Mouse (Mus musculus): ENCODE results near the gene Trim24. TPM values are rescaled to one million over a fixed set of nuclear protein-coding genes. Genes with fewer than 3 reads are reported as not detected.
A peak's percentile ranks its signal among the peaks of the same experiment; 100 is the strongest.
"Not testable (repeated sequence)": the region's sequence is repeated elsewhere in the genome, so short reads cannot be mapped to it uniquely, and the experiment has no call there.

Gene Trim24
- polyA plus RNA-seq (2012; rRNA removed) = 59.4 and 77.4 TPM in 2 replicates

DNA sequence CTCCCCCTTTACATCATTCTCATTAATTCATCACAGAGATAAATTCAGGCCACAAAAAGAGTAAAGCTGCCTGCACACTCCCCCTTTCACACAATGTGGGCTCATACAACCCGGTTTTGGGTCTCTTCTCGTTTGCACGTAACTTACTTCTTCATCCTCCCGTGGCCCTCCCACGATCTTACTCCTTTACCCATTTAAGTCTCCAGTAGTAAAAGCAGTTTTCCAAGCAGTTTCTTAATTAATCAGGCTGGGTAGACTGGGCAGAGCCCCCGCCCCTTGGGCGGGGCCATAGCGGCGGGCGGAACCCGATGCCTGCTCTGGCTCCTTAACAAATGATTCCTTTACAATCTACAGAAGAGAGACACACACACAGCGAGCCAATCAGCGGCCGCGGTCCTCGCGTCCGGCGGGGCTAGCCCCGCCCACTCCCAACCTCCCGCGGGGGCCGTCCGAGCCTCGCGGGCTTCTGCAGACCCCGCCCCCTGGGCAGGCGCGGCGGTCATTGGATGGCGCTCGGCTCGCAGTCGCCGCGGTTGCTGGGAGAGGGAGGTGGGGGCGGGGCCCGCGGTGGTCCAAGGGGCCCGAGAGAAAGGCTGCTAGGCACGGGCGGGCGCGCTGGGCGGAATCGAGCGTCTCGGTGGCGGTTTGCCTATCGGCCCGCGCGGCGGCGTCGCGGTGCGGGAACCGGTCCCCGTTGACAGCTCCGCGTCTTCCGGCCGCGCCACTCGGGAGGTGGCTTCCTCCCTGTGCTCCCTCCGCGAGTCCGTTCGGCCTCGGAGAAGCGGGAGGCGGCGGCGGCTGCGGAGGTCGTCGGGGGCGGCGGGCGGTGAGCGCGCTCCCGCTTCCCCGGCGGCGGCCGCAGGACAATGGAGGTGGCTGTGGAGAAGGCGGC is at the start of gene Trim24:
Gene Trim24 (plus strand): TSS at position 567 of the 892 bp plus-strand sequence.
- TF ChIP-seq CTCF (IDR thresholded peaks at IDR 0.05; ENCODE audit: borderline replicate concordance, extremely low read depth, insufficient read depth, insufficient read length) (no peak), POLR2A (IDR thresholded peaks at IDR 0.05; ENCODE audit: borderline replicate concordance, extremely low read depth, insufficient read depth, insufficient read length, poor library complexity, severe bottlenecking) (peak; percentile 99)
- DNase-seq (ENCODE audit: low read depth) = peak; percentile 99

DNA sequence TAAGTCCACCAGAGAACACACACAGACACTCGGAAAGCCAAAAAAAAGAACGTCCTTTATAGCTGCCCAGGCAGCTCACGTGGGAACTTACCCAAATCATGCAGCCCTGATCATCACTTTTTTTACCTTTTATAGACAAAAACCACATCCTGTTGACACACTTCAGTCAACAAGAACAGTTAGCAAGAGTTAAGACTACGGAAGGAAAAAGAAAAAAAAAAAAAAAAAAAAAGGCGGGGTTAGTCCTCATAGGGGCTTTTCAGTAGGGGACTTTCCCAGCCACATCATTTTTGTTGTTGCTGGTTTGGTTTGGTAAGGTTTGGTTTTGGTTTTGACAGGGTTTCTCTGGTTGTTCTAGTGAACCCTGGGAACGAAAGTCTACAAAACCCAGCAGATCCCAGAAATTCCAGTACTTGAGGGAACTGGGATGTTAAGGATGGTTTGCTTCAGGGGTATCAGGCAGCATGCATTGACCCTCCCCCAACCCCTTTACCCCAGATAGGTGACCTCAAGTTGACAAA is 49.0 kb upstream of the Trim24 start:
- TF ChIP-seq CTCF (IDR thresholded peaks at IDR 0.05; ENCODE audit: borderline replicate concordance, extremely low read depth, insufficient read depth, insufficient read length) = no peak
- TF ChIP-seq POLR2A (IDR thresholded peaks at IDR 0.05; ENCODE audit: borderline replicate concordance, extremely low read depth, insufficient read depth, insufficient read length, poor library complexity, severe bottlenecking) = no peak

DNA sequence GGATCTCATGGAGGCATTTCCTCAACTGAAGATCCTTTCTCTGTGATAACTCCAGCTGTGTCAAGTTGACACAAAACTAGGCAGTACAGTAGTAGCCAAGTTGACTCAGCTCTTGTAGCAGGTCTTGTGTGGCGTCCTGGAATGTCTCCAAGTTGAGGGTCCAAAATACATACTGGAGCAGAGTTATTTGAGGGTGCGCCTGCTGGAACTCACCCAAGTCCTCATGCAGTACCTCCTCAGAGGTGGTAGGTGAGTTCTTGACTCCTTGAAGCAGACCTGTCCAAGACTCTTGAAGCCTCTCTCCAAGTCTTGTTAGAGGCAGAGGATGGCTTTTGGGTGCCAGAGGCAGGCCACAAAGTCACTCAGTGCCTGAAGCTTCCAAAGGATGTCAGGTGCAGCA is 48.2 kb upstream of the Trim24 start:
- TF ChIP-seq CTCF (IDR thresholded peaks at IDR 0.05; ENCODE audit: borderline replicate concordance, extremely low read depth, insufficient read depth, insufficient read length) = no peak
- no peak for TF ChIP-seq POLR2A (IDR thresholded peaks at IDR 0.05; ENCODE audit: borderline replicate concordance, extremely low read depth, insufficient read depth, insufficient read length, poor library complexity, severe bottlenecking)
- no peak for DNase-seq (ENCODE audit: low read depth)

More for the DNA sequence above, 49.0 kb upstream of the Trim24 start:
- DNase-seq (ENCODE audit: low read depth) = no peak

DNA sequence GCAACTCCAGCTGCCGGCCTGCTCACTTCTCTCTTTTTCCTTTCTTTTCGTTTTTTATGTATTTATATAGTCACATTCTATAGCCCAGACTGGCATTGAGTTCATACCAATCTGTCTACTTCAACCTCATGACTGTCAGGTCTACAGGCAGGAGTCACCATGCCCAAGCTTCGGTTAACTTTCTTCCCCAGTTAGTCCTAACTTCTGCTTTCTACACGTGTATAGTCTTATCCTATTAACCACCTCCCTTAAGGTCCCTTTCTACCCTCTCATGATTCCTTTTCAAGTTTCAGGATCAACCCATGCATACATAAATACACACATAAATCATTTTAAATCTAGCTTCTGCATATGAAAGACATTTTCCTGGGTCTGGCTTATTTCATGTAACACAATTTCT is 46.9 kb upstream of the Trim24 start:
- TF ChIP-seq POLR2A (IDR thresholded peaks at IDR 0.05; ENCODE audit: borderline replicate concordance, extremely low read depth, insufficient read depth, insufficient read length, poor library complexity, severe bottlenecking) (no peak), CTCF (IDR thresholded peaks at IDR 0.05; ENCODE audit: borderline replicate concordance, extremely low read depth, insufficient read depth, insufficient read length) (no peak)
- no peak for DNase-seq (ENCODE audit: low read depth)

DNA sequence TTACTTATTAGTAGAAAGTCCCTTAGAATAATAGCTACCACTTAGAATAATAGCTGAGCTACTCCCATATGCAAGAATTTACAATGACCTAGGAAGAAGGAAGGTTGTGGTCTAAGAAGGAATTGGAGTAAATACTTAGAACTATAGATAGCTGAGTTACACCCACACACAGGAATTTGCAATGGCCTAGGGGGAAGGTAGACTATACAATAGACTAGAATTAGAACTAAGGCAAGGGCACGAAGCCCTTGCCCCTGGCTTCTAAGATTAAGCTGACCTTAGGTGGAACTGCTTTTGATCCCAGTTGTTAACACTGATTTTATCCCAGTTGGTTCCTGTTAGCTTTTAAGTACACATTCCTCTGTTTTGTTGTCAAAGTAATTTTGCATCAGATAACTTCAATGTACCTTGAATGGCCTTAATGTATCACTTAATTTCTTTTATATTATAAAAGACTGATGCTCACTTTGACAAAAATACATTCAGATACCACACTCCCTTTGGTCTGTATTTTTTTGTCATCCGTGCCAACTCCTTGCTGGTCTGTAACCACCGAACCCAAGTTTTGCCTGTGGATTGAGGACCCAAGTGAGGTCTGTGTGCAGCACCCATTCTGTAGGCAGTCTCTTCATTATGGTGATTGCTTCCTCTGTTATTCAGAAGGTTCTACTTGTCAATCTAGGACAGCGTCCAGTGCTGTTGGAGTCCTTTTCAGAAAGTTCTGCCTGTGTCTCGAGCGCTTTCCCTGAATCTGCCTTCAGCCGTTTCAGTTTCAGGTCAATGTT is 45.1 kb upstream of the Trim24 start:
- DNase-seq (ENCODE audit: low read depth) = not testable (repeated sequence)

DNA sequence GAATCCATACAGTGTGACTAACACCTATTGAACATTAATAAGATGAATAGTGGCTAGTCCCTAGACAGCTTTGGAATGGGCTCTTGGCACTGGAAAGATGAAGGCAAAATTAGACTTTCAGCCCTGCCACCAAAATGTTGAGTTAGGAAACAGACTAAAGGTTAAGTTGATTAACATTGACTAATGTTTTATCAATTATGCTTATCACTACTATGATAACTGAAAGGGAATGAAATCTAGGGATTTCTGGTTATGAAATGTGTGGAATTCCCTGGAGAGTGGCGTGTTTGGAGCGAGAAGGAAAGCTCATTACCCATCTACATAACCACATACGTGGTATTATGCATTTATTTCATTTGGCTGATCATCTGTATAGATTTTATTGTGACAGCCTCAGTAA is 41.7 kb upstream of the Trim24 start:
- DNase-seq (ENCODE audit: low read depth) = no peak
- TF ChIP-seq CTCF (IDR thresholded peaks at IDR 0.05; ENCODE audit: borderline replicate concordance, extremely low read depth, insufficient read depth, insufficient read length) = no peak
- TF ChIP-seq POLR2A (IDR thresholded peaks at IDR 0.05; ENCODE audit: borderline replicate concordance, extremely low read depth, insufficient read depth, insufficient read length, poor library complexity, severe bottlenecking) = no peak

DNA sequence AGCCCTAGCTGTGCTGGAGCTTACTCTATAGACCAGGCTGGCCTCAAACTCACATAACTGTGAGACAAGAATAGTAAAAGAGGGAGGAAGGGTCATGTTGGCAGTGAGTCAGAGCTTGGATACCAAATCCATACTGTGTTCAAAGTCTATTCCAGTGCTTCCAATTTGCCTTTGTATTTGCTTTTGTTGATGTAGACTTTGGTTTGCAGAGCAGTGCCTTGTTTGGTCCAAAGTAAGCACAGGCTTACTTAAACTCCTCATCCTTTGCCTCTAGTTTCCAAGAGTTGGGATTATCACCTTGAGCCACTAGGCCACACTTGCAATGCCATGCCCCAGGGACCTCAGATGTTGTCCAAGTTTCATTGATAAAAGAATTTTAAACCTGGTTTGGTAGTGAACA is 41.0 kb upstream of the Trim24 start:
- DNase-seq (ENCODE audit: low read depth) = no peak
- TF ChIP-seq CTCF (IDR thresholded peaks at IDR 0.05; ENCODE audit: borderline replicate concordance, extremely low read depth, insufficient read depth, insufficient read length) (no peak), POLR2A (IDR thresholded peaks at IDR 0.05; ENCODE audit: borderline replicate concordance, extremely low read depth, insufficient read depth, insufficient read length, poor library complexity, severe bottlenecking) (no peak)

DNA sequence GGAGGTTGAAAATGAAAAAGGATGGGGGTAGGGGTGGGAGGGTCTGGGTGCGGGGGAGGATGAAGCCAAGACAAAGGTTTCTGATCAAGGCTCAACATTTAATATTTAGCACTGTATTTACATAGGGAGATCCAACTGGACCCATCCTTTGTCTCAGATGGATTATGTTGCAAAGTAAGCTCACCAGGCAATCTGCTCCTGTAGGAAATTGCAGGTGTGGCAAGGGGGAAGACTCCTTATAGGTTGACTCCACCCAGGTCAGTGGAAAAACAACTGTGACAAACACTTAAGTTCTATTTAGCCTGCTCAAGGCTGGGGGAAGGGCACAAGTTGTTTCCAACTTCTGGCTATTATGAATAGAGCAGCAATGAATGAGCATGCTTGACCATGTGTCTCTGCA is 36.9 kb upstream of the Trim24 start:
- TF ChIP-seq POLR2A (IDR thresholded peaks at IDR 0.05; ENCODE audit: borderline replicate concordance, extremely low read depth, insufficient read depth, insufficient read length, poor library complexity, severe bottlenecking) (no peak), CTCF (IDR thresholded peaks at IDR 0.05; ENCODE audit: borderline replicate concordance, extremely low read depth, insufficient read depth, insufficient read length) (no peak)
- DNase-seq (ENCODE audit: low read depth) = no peak

DNA sequence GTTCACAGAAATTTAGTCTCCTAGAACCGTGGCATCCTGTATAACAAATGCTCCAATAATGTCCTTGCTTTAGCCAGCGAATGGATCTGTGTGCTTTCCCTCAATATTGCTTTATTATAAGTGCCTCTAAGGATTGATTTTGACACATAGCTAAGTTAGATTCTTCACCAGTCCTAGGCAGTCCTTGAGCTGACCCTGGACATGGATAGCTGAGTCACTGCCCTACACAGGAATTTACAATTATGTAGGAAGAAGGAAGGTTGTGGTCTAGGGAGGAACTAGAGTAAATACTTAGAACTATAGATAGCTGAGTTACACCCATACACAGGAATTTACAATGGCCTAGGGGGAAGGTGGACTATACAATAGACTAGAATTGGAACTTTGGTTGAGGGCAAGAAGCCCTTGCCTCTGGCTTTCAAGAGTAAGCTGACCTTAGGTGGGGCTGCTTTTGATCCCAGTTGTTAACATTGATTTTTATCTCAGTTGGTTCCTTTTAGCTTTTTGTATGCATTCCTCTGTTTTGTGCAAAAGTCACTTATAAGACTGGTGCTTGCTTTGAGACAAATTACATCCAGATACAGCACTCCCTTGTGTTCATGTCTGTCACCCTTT is 33.6 kb upstream of the Trim24 start:
- DNase-seq (ENCODE audit: low read depth) = not testable (repeated sequence)

DNA sequence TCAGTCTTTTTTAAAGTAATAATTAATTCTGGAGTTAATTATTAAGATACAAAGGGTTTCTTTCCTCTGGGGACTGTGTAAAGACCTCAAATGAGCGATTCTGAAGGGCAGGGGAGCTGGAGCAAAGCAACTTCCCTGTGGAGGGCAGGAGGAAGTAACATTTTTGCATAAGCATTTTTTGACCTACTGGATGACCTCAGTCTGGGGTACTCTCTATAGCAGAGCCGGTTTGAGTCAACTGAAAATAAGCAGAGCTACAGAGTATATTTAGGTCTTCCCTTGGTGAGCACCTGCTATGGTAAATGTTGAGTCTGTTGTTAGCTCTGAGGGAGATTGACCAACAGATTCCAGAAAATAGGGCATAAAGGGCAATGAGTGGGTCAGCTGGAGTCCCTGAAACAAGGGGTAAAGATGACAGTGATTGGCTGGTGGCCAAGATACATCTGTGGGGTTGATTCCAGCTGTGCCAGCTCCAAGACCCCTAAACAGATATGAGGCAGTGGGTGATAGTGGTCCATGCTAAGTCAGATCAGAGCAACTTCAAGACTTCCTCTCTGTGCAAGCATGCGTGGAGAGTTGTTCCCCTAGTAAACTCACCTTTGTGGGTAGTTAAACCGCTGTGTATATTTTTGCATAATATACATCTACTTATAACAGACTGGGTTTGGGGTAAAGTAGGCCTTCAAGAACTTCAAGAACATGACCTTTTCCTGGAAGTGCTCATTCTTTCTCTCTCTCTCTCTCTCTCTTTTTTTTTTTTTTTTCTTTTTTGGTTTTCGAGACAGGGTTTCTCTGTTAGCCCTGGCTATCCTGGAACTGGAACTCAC is 27.6 kb upstream of the Trim24 start:
- no peak for DNase-seq (ENCODE audit: low read depth)
- TF ChIP-seq CTCF (IDR thresholded peaks at IDR 0.05; ENCODE audit: borderline replicate concordance, extremely low read depth, insufficient read depth, insufficient read length) (no peak), POLR2A (IDR thresholded peaks at IDR 0.05; ENCODE audit: borderline replicate concordance, extremely low read depth, insufficient read depth, insufficient read length, poor library complexity, severe bottlenecking) (no peak)

All from brain, embryonic 14.5 days (tissue).